8 mouse cellular contexts compared by ENCODE assay signal in the genomic region with DNA sequence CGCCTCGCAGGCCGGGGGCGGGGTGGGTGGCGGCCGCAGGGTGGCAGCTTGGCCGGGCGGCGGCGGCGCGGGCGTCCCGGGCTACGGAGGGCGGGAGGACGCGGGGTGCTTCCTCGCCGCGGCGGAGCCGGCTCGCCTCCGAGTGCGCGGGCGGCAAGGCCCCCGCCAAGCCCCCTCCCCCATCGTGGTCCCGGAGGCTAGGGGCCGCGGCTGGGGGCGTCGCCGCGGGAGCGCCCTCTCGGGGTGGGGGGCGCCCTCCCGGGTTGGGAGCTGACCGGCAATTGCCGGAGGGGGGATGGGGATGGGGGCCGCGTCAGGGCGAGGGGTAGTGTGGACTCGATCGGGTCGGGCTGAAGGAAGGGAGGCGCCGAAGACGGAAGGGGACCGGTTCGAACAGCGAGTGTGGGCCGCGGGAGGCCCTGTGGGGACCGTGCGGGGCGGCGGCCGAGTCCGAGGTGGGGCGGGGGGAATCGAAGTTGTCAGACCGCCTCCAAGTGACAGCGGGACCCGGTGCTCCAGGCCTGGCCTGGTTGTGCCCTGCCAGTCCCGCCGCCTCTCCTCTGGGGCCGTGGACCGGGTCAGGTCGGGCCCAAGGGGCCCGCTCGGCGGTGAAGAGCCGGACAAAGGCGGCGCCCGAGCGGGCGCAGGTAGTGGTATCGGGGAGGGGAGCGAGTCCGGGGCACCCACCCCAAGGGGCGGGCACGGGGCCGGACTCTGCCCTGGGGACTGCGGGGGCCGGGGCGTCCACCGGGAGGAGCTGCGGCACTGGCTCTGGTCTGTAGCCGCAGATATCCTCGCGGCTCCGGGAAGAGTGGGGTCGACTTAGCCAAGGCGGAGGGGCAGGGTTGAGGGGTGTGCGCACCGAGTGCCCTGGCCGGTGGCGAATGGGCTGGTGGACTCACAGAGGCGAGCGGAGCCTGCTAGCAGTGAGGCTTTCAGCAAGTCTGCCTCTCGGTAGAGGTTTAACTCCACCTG. TPM values are rescaled to one million over a fixed set of nuclear protein-coding genes. Genes with fewer than 3 reads are reported as not detected.
DNase-seq lines count a peak whose midpoint lies in the region; ATAC-seq and TF ChIP-seq lines count a peak whose summit lies in the region.

No protein-coding gene starts in this region.

- no peak for TF ChIP-seq CTCF in lung, adult 2 months (IDR thresholded peaks at IDR 0.05; ENCODE audit: insufficient read depth, low read length)
- no peak for TF ChIP-seq CTCF in olfactory bulb, adult 2 months (IDR thresholded peaks at IDR 0.05; ENCODE audit: insufficient read depth, low read depth, low read length)

- H3K27ac ChIP-seq in olfactory bulb, adult 2 months (ENCODE audit: insufficient read depth, low read depth, low read length): no peak overlapping the region

- H3K4me3 ChIP-seq in lung, adult 2 months (replicated peaks; ENCODE audit: extremely low read depth, low read depth, low read length): peak overlapping the region; percentile 95
- H3K4me3 ChIP-seq in olfactory bulb, adult 2 months (ENCODE audit: insufficient read depth, low read depth, low read length): peak overlapping the region; percentile 88

- WGBS in lung, adult 2 months: under 1% methylated on average over 95 of the region's 106 CpGs
- under 1% methylated on average over 103 of the region's 106 CpGs for WGBS in olfactory bulb, adult 2 months

- peaks cover 19% of the 10 kb centered on the region for H3K4me1 ChIP-seq in lung, adult 2 months (ENCODE audit: control insufficient read depth, insufficient read depth, low read length)
- peaks cover 51% of the 10 kb centered on the region for H3K4me1 ChIP-seq in olfactory bulb, adult 2 months (ENCODE audit: control insufficient read depth, insufficient read depth, low read length)

- TF ChIP-seq POLR2A in lung, adult 2 months (IDR thresholded peaks at IDR 0.05; ENCODE audit: borderline replicate concordance, extremely low read depth, low read depth, low read length): no peak
- TF ChIP-seq POLR2A in olfactory bulb, adult 2 months (IDR thresholded peaks at IDR 0.05; ENCODE audit: insufficient read depth, low read depth, low read length): no peak

- ATAC-seq in granulocyte monocyte progenitor cell, adult 5-6 weeks (replicated peaks; ENCODE audit: poor library complexity, severe bottlenecking): peak; percentile 10

- peak; percentile 46 for DNase-seq in right cerebral cortex, postnatal 25 days
- no peak for DNase-seq in right cerebral cortex, postnatal 36 days (ENCODE audit: low spot score in 2 of 2)
- DNase-seq in cerebellum, adult 9-11 months: peak; percentile 67
- DNase-seq in kidney, adult 11 months: peak; percentile 78
- DNase-seq in lung, adult 2 months: peak; percentile 61
- peak; percentile 76 for DNase-seq in yolk sac, embryonic 10.5 days (ENCODE audit: low spot score)

RNA-seq across cellular contexts. Expression of a gene that starts 2.2 kb away (rescaled TPM):
- total RNA-seq in granulocyte monocyte progenitor cell, adult 5-6 weeks (2014; fragmentation: Nextera tagmentation): 10.1 and 12.3 TPM in 2 replicates
- 4.6 and 4.8 TPM in 2 replicates for total RNA-seq in granulocyte monocyte progenitor cell, adult 5-6 weeks (2017)
- 18.7 and 21.0 TPM in 2 replicates for polyA plus RNA-seq in lung, adult 2 months (2012; rRNA removed)
- not detected in 2 replicates for polyA plus RNA-seq in olfactory bulb, adult 2 months (2012; ENCODE audit: insufficient read depth, insufficient read length, low replicate concordance, missing spikeins)

RNA-seq across cellular contexts. Expression of a gene that starts 24.0 kb away (rescaled TPM):
- total RNA-seq in granulocyte monocyte progenitor cell, adult 5-6 weeks (2014; fragmentation: Nextera tagmentation): 8.4 and 11.4 TPM in 2 replicates
- total RNA-seq in granulocyte monocyte progenitor cell, adult 5-6 weeks (2017): 1.4 and 1.5 TPM in 2 replicates
- 22.3 and 28.4 TPM in 2 replicates for polyA plus RNA-seq in lung, adult 2 months (2012; rRNA removed)
- polyA plus RNA-seq in olfactory bulb, adult 2 months (2012; ENCODE audit: insufficient read depth, insufficient read length, low replicate concordance, missing spikeins): not detected in 2 replicates

RNA-seq across cellular contexts. Expression of a gene that starts 40.6 kb away (rescaled TPM):
- 59.9 and 60.9 TPM in 2 replicates for total RNA-seq in granulocyte monocyte progenitor cell, adult 5-6 weeks (2014; fragmentation: Nextera tagmentation)
- 34.6 and 45.3 TPM in 2 replicates for total RNA-seq in granulocyte monocyte progenitor cell, adult 5-6 weeks (2017)
- 56.4 and 77.5 TPM in 2 replicates for polyA plus RNA-seq in lung, adult 2 months (2012; rRNA removed)
- 83.0 TPM in 1 of 2 replicates, not detected in the other for polyA plus RNA-seq in olfactory bulb, adult 2 months (2012; ENCODE audit: insufficient read depth, insufficient read length, low replicate concordance, missing spikeins)

Comparison
In these comparisons a context has a peak if more than half of its experiments do, and no peak if none do; other contexts are left out.
1. DNase-seq: peak in right cerebral cortex, postnatal 25 days (single experiment), cerebellum, adult 9-11 months (single experiment), kidney, adult 11 months (single experiment), lung, adult 2 months (single experiment) and yolk sac, embryonic 10.5 days (single experiment); none in right cerebral cortex, postnatal 36 days (0 of 2).
2. RNA of a gene that starts 24.0 kb away (polyA plus RNA-seq): 22.3 to 28.4 TPM in lung, adult 2 months; not detected in olfactory bulb, adult 2 months; every median in the first group is over 10 times any median in the second.